Mouse (Mus musculus) C2C12 (cell line): ENCODE measurements around the gene Rnasek. TPM values are rescaled to one million over a fixed set of nuclear protein-coding genes. Genes with fewer than 3 reads are reported as not detected.

Experiments used
- H3K27me3 ChIP-seq: one replicate; pipeline ENCODE4 v1.6.1; 2011; ENCODE audit not compliant: control insufficient read depth, insufficient read depth, insufficient read length
- H3K36me3 ChIP-seq: one replicate; pipeline ENCODE4 v1.6.1; 2011; ENCODE audit not compliant: control insufficient read depth, insufficient read depth
- H3K4me3 ChIP-seq: one replicate; pipeline ENCODE4 v1.5.1; 2011; ENCODE audit warnings: mild to moderate bottlenecking, control low read depth; ENCODE audit not compliant: poor library complexity, insufficient read depth, severe bottlenecking
- H3K79me2 ChIP-seq: one replicate; pipeline ENCODE4 v1.6.1; 2011; ENCODE audit not compliant: control insufficient read depth, insufficient read depth
- H3K79me3 ChIP-seq: one replicate; pipeline ENCODE4 v1.6.1; 2011; ENCODE audit warnings: low read depth, control low read depth
- H3ac ChIP-seq: one replicate; pipeline ENCODE3; 2011; ENCODE audit warnings: low read depth; ENCODE audit not compliant: control insufficient read depth, insufficient read length
- CEBPB ChIP-seq: IDR thresholded peaks from one replicate; pipeline ENCODE4 v1.6.1; 2011; ENCODE audit warnings: low read depth, mild to moderate bottlenecking, control low read depth, moderate library complexity
- CTCF ChIP-seq: IDR thresholded peaks from one replicate; pipeline ENCODE4 v1.5.1; 2011; ENCODE audit not compliant: control insufficient read depth, insufficient read depth, insufficient read length
- FOSL1 ChIP-seq: IDR thresholded peaks from one replicate; pipeline ENCODE4 v1.8.0; 2011; ENCODE audit warnings: mild to moderate bottlenecking, low read length; ENCODE audit not compliant: poor library complexity, insufficient read depth, severe bottlenecking
- MAX ChIP-seq: IDR thresholded peaks from one replicate; pipeline ENCODE4 v1.6.1; 2011; ENCODE audit warnings: mild to moderate bottlenecking, control low read depth
- MYOD1 ChIP-seq: IDR thresholded peaks from one replicate; pipeline ENCODE4 v1.6.1; 2011; ENCODE audit warnings: low read depth; ENCODE audit not compliant: control insufficient read depth, insufficient read length
- MYOG ChIP-seq: IDR thresholded peaks from one replicate; pipeline ENCODE4 v1.6.1; 2011; ENCODE audit not compliant: control insufficient read depth, insufficient read length; ENCODE audit errors: extremely low read depth
- USF1 ChIP-seq: IDR thresholded peaks from one replicate; pipeline ENCODE4 v1.6.1; 2011; ENCODE audit warnings: low read depth, mild to moderate bottlenecking, control low read depth, moderate library complexity
- polyA plus RNA-seq: library from polyadenylated mRNA; unstranded; fragments of >200 nt; fragmentation: generic; extraction: Trizol; gene quantifications from one replicate; pipeline ENCODE4 v1.2.1, GENCODE M21; 2012; ENCODE audit warnings: missing spikeins

The Rnasek gene
- polyA plus RNA-seq, 1 experiment: 300 TPM

DNA sequence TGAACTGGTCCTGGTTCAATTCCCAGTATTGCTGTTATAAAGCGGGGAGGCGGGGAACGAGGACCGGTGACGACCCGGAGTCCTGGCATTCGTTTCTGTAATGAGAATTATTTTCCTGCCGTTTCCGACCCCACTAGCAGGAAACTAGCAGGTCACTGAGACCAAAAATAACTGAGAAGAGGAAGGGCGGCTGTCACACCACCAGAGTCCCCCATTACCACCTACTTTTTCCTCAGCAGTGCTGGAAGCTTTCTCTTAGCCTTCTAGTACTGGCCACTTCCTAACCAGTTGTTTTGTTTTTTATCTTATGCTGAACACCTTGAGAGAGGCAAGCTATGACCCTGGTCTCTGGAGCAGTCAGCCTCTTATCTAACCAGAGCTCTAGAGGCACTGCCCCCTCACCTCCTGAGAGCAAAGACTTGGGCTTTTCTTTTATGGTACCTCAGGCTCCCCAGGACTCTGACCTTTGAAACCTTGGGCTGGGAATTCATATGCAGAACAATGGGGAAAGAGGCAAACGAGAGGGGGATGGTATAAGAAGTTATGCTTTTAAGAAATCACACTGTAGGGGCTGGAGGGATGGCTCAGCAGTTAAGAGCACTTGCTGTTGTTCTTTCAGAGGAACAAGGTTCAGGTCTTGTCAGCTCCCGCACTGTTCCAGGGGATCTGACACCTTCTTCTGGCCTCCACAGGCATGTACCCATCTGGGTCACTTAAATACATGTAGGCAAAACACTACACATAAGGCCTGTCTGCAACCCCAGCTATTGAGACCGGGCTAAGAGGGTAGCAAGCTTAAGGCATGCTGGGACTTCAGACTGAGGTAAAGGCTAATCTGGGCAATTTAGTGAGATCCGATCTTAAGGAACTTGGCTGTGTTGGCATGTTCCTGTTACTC lies 17.8 kb downstream of the Rnasek start:
- H3K79me2 ChIP-seq: peaks cover 75% of the 10 kb centered on the region
- H3K4me3 ChIP-seq: peak overlapping the region; percentile 43
- peak overlapping the region; percentile 60 for H3ac ChIP-seq
- H3K27me3 ChIP-seq: no peaks in the 10 kb centered on the region
- peaks cover 7% of the 10 kb centered on the region for H3K79me3 ChIP-seq
- TF ChIP-seq USF1 (no peak), CTCF (no peak), CEBPB (no peak), MYOD1 (no peak), FOSL1 (no peak), MYOG (no peak), MAX (no peak)
- H3K36me3 ChIP-seq: peaks cover 49% of the 10 kb centered on the region

DNA sequence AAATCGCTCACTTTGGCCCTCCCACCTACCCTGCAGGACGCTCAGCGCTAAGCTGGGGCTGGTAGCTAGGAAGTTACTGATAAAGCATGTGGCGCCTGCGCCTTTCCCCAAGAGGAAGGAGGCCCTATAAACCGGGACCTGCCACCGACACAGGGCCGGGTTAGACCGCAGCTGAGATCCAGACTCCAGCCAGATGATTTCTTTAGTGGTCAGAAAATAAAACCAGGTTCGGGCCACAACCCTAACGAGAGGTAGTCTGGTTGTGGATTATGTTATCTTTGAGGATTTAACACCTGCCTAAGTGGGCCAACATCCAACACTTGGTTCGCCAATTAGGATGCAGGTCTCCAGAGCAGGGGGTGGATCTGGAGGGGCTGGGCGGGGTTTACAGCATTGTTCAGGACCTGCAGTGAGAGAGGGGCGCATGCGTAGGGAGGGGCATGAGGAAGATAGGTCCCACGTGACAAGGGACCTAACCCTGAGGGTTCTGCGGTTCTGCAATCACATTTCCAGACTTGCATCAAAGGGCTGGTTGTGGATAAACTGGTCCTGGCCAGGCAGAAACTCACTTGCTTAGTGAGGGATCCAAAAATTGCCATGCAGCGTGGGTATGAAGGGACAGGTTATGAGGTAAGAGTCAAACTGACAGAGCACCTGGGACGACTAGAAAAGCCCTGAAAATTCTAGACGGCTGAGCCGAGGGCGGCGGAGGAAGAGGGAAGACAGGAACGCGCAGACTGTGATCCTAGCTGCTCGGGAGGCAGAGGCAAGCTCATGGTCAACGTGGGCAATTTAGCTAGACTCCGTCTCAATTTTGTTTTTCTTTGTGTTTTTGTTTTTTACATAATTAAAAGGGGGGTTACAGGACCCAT lies 18.7 kb downstream of the Rnasek start, which contains the start of gene Slc16a13:
Slc16a13 (minus strand) TSS at position 334 of the 872 bp plus-strand sequence.
- Histone ChIP-seq H3ac (peak within 1 kb of the TSS; percentile 90), H3K36me3 (peaks cover 50% of the 10 kb centered on the region), H3K79me2 (peaks cover 75% of the 10 kb centered on the region), H3K4me3 (peak within 1 kb of the TSS; percentile 43), H3K79me3 (peaks cover 15% of the 10 kb centered on the region), H3K27me3 (no peaks in the 10 kb centered on the region)
- peak; percentile 97 for TF ChIP-seq USF1
- no peak for TF ChIP-seq CTCF
- TF ChIP-seq MYOD1: no peak
- TF ChIP-seq CEBPB: no peak
- no peak for TF ChIP-seq MAX
- no peak for TF ChIP-seq MYOG
- no peak for TF ChIP-seq FOSL1

DNA sequence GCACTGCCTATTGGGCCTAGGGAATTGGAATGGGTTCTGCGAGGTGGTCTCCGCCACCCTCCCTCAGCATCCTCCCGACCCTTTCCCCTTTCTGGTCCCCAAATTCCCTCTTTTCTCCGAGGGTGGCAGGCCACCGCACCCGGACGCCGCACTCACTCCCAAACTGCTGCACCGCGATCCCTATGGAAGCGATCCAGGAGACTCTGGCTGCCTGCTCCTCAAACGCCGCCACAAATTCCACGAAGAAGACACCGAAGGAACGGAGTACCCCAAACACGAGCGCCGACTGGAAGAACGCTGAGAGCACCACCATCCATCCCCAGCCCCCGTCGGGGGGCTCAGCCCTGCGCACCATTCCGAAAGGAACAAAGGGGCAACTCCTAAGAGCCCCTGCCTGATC lies 19.3 kb downstream of the Rnasek start:
- peak overlapping the region; percentile 90 for H3ac ChIP-seq
- H3K4me3 ChIP-seq: peak overlapping the region; percentile 43
- H3K79me3 ChIP-seq: peaks cover 16% of the 10 kb centered on the region
- TF ChIP-seq USF1 (no peak), MAX (no peak), MYOG (no peak), MYOD1 (no peak), CEBPB (no peak), FOSL1 (no peak), CTCF (no peak)
- no peaks in the 10 kb centered on the region for H3K27me3 ChIP-seq
- H3K79me2 ChIP-seq: peaks cover 78% of the 10 kb centered on the region
- H3K36me3 ChIP-seq: peaks cover 51% of the 10 kb centered on the region

DNA sequence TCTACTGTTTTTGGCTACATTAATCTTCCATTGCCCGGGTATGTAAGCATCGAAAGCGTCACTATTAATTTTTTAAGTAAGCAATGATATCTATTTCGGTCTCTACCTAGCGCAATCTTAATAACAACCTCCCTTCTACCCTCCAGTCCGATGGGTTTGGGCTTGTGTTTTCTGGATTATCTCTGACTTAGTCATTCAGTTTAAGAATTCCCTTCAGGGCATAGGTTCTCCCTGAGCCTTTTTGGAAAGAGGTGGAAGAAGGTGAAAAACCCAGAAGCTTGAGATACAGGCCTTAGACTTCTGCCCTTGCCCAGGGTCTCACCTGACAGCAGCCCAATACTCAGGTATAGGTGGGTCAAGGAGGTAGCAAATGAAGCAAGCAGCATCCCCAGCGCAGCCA lies 19.8 kb downstream of the Rnasek start:
- Histone ChIP-seq H3K36me3 (peaks cover 46% of the 10 kb centered on the region), H3K79me2 (peaks cover 83% of the 10 kb centered on the region), H3K4me3 (peak overlapping the region; percentile 43), H3ac (peak overlapping the region; percentile 90), H3K27me3 (no peaks in the 10 kb centered on the region), H3K79me3 (peaks cover 20% of the 10 kb centered on the region)
- no peak for TF ChIP-seq USF1
- no peak for TF ChIP-seq CEBPB
- no peak for TF ChIP-seq CTCF
- no peak for TF ChIP-seq MYOG
- no peak for TF ChIP-seq MYOD1
- no peak for TF ChIP-seq FOSL1
- TF ChIP-seq MAX: no peak

DNA sequence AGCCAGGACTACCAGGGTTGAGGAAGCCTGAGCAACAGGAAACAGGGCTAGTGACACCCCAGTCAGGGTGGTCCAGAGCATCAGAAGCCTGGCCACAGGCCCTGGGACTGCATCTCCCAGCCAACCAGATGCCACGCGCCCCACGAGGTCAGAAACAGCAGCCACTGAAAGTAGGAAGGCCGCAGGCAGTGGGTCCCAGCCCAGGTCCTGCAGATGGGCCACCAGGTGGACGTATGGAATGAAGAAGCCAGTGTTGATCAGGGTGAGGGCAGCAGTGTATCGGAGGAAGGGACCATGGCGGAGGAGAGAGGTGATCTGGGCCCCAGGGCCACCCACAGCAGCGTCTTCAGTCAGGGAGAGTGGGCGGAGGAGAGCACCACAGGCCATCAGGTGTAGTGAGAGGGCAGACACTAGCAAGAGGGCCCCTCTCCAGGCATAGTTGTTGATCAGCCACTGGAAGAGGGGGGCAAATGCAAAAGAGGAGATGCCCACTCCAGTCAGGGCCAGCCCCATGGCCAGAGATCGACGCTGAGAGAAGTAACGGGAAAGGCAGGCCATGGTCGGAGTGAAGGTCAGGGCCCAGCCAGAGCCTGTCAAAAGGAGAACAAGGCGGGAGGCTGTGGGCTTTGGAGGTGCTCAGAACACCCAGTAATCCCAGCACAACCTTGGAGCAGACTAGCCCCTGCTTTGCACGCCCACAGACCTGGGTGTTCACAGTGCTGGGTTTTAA lies 20.7 kb downstream of the Rnasek start:
- Histone ChIP-seq H3K4me3 (no peak overlapping the region), H3K79me2 (peaks cover 83% of the 10 kb centered on the region), H3K79me3 (peaks cover 20% of the 10 kb centered on the region), H3K36me3 (peaks cover 37% of the 10 kb centered on the region), H3K27me3 (no peaks in the 10 kb centered on the region), H3ac (no peak overlapping the region)
- no peak for TF ChIP-seq FOSL1
- no peak for TF ChIP-seq USF1
- no peak for TF ChIP-seq CEBPB
- TF ChIP-seq CTCF: no peak
- TF ChIP-seq MYOD1: no peak
- TF ChIP-seq MYOG: no peak
- TF ChIP-seq MAX: no peak
